Mouse (Mus musculus) intestine, embryonic 15.5 days (tissue): ENCODE results near the gene Prdm4. TPM values are rescaled to one million over a fixed set of nuclear protein-coding genes. Genes with fewer than 3 reads are reported as not detected.

Experiments
- ATAC-seq: fragments of 200-750 bp; cut with Nextera tagmentation; 2 replicates; pipeline ENCODE4 v1.8.0; 2017; ENCODE audit warnings: moderate TSS enrichment, moderate library complexity
- H3K27ac ChIP-seq: fragments of 300-500 bp; sonication (generic); 2 replicates; pipeline ENCODE4 v1.5.1; 2015; ENCODE audit warnings: mild to moderate bottlenecking, inconsistent platforms
- H3K27me3 ChIP-seq: fragments of 300-500 bp; sonication (generic); replicated peaks from 2 replicates; pipeline ENCODE4 v1.6.1; 2015; ENCODE audit warnings: inconsistent platforms
- H3K36me3 ChIP-seq: fragments of 300-500 bp; sonication (generic); 2 replicates; pipeline ENCODE4 v1.6.1; 2015; ENCODE audit warnings: inconsistent platforms
- H3K4me1 ChIP-seq: fragments of 300-500 bp; sonication (generic); replicated peaks from 2 replicates; pipeline ENCODE4 v1.6.1; 2015; ENCODE audit warnings: inconsistent platforms
- H3K4me2 ChIP-seq: fragments of 300-500 bp; sonication (generic); replicated peaks from 2 replicates; pipeline ENCODE4 v1.6.1; 2015; ENCODE audit warnings: mild to moderate bottlenecking, inconsistent platforms
- H3K4me3 ChIP-seq: fragments of 300-500 bp; sonication (generic); replicated peaks from 2 replicates; pipeline ENCODE4 v1.5.1; 2015; ENCODE audit warnings: inconsistent platforms
- H3K9ac ChIP-seq: fragments of 300-500 bp; sonication (generic); 2 replicates; pipeline ENCODE4 v1.6.1; 2015; ENCODE audit warnings: inconsistent platforms
- H3K9me3 ChIP-seq: fragments of 300-500 bp; sonication (generic); 2 replicates; pipeline ENCODE4 v1.6.1; 2016; ENCODE audit warnings: inconsistent platforms
- WGBS: fragments of 180-500 bp; shearing (Covaris S2); methylation state at CpG from one replicate; pipeline ENCODE4 v1.1.7; 2015; 5-methylcytosine and 5-hydroxymethylcytosine counted together
- polyA plus RNA-seq: library from polyadenylated mRNA; unstranded; fragments of >200 nt; fragmentation: Nextera tagmentation; extraction: Ambion mirVana; gene quantifications from 2 replicates; pipeline ENCODE4 v1.2.1, GENCODE M21; 2015

The Prdm4 gene
- polyA plus RNA-seq, 1 experiment from 2014 or later, result 16.2 TPM

DNA sequence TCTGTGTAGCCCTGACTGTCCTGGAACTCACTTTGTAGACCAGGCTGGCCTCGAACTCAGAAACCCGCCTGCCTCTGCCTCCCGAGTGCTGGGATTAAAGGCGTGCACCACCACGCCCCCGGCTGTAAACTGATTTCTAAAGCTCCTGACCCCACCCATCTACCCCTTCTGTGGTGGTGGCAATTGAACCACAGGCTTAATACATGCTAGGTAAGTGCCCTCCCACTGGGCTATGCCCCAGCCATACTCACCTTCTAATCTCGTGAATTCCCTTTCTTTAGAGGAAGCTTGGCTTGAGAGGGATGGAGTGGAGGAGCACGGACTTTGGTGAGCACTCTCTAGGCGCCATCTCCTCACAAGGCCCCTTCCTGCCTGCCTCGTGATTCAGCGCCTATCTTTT lies 13.0 kb upstream of the Prdm4 start:
- 89% methylated on average over 11 of the region's 11 CpGs for WGBS

GRCm38 (mm10) chr10:85929208-85929591 lies 12.3 kb upstream of the Prdm4 start:
- Histone ChIP-seq H3K4me3 (no peak overlapping the region), H3K27me3 (peaks cover 13% of the 10 kb centered on the region), H3K4me2 (peak overlapping the region; percentile 95), H3K4me1 (peaks cover 11% of the 10 kb centered on the region; the same call in 1 of the 2 replicates), H3K36me3 (no peaks in the 10 kb centered on the region), H3K27ac (no peak overlapping the region), H3K9me3 (no peaks in the 10 kb centered on the region), H3K9ac (no peak overlapping the region)
- 44% methylated on average over 11 of the region's 11 CpGs for WGBS
- ATAC-seq, result no peak

More for the DNA sequence above, 13.0 kb upstream of the Prdm4 start:
- ATAC-seq, result no peak
- Histone ChIP-seq H3K4me2 (no peak overlapping the region), H3K36me3 (no peaks in the 10 kb centered on the region), H3K9me3 (no peaks in the 10 kb centered on the region), H3K4me3 (no peak overlapping the region), H3K9ac (no peak overlapping the region), H3K4me1 (peaks cover 11% of the 10 kb centered on the region; the same call in 1 of the 2 replicates), H3K27me3 (peaks cover 13% of the 10 kb centered on the region), H3K27ac (no peak overlapping the region)

GRCm38 (mm10) chr10:85928499-85929207 lies 11.7 kb upstream of the Prdm4 start:
- WGBS, result 1% methylated on average over 63 of the region's 63 CpGs
- H3K9ac ChIP-seq, result peak overlapping the region; percentile 34

DNA sequence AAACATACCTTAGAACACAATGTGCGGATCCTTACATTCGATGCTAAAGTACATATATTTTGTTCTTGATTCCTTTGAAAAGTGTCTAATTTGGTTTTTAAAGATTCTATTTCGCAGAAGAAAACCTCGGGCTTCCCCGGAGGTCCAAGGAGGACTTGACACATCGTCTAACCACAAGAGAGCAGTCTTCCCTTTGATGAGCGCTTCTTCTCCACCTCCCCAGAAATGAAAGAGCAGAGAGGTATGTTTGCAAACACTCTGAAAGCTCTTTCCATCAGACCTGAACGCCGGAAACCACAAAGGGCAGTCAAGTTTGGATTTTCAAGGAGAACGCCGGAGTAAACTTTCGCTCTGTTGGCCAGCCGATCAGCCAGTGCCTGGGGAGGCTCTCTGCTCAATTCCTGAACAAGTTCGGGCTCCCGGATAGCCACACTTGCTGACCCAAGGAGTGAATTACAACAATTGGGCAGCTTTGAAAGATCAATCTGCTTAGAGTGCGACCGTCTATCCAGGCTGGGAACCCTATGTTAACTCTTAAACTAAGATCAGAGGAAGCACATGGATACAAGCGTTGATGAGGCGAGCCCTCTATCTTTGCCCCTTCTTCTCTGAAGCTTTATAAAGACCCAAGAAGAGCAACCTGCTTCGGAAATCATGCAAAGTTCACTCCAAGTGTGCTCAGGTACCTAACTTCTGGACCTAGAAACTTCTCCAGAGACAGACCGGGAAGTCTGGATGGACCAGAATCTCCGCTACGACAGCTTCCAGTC lies 10.9 kb upstream of the Prdm4 start, which contains the start of gene Ascl4:
Gene Ascl4 (plus strand): TSS at position 6 of the 770 bp plus-strand sequence.
- H3K9ac ChIP-seq, result peak within 1 kb of the TSS; percentile 34
- peak; percentile 9; the same call in 1 of the 2 replicates for ATAC-seq
- H3K27ac ChIP-seq, result no peak within 1 kb of the TSS

More at GRCm38 (mm10) chr10:85928499-85929207, 11.7 kb upstream of the Prdm4 start:
- no peaks in the 10 kb centered on the region for H3K9me3 ChIP-seq
- peaks cover 11% of the 10 kb centered on the region; the same call in 1 of the 2 replicates for H3K4me1 ChIP-seq
- ATAC-seq, result peak; percentile 92
- peak overlapping the region; percentile 54 for H3K4me3 ChIP-seq
- no peaks in the 10 kb centered on the region for H3K36me3 ChIP-seq
- H3K27me3 ChIP-seq, result peaks cover 13% of the 10 kb centered on the region
- no peak overlapping the region for H3K27ac ChIP-seq
- peak overlapping the region; percentile 95 for H3K4me2 ChIP-seq

DNA sequence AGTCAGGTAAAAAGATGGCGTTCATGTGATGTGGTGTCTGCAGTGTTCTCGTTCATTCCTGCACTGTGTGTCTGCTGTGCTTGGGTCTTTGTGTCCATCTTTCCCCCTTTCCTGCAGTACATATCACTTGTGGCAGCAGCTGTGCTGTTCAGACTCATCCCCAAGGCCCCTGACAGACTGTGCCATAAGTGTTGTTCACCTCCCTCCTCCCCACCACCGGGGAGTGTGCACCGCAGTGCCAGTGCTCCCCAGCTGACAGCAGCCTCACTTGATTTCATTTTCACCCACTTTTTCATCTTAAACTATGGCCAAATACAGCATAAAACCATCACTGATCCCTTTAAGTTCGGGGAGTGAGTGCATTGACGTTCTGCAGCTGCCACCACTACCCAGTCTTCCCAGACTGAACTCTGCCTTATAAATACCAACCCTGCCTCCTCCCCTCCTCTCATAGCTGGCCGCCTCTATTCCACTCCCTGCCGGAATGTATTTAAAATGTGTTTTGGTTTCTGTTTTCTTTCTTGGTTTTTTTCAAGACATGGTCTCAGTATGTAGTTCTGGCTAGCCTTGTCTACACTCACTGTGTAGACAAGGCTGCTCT lies 37.0 kb downstream of the Prdm4 start:
- WGBS, result 82% methylated on average over 8 of the region's 8 CpGs
- peaks cover 38% of the 10 kb centered on the region for H3K36me3 ChIP-seq

More for the DNA sequence above, 10.9 kb upstream of the Prdm4 start, which contains the start of gene Ascl4:
- Histone ChIP-seq H3K4me2 (peak within 1 kb of the TSS; percentile 95), H3K9me3 (no peaks in the 10 kb centered on the region), H3K4me3 (peak within 1 kb of the TSS; percentile 54), H3K4me1 (peaks cover 11% of the 10 kb centered on the region; the same call in 1 of the 2 replicates), H3K27me3 (peaks cover 13% of the 10 kb centered on the region), H3K36me3 (no peaks in the 10 kb centered on the region)
- WGBS, result 2% methylated on average over 23 of the region's 23 CpGs

GRCm38 (mm10) chr10:85875812-85876211 lies 41.1 kb downstream of the Prdm4 start:
- Histone ChIP-seq H3K27me3 (no peaks in the 10 kb centered on the region), H3K27ac (no peak overlapping the region), H3K9ac (no peak overlapping the region), H3K4me2 (no peak overlapping the region), H3K4me3 (no peak overlapping the region), H3K4me1 (peaks cover 6% of the 10 kb centered on the region; the same call in 1 of the 2 replicates), H3K9me3 (no peaks in the 10 kb centered on the region), H3K36me3 (peaks cover 33% of the 10 kb centered on the region)
- no peak for ATAC-seq
- WGBS, result 83% methylated on average over 5 of the region's 5 CpGs

More for the DNA sequence above, 37.0 kb downstream of the Prdm4 start:
- ATAC-seq, result no peak
- no peaks in the 10 kb centered on the region for H3K9me3 ChIP-seq
- no peak overlapping the region for H3K4me3 ChIP-seq
- H3K9ac ChIP-seq, result no peak overlapping the region
- H3K27ac ChIP-seq, result no peak overlapping the region
- no peaks in the 10 kb centered on the region for H3K27me3 ChIP-seq
- no peak overlapping the region for H3K4me2 ChIP-seq
- H3K4me1 ChIP-seq, result no peaks in the 10 kb centered on the region

- no peak for ATAC-seq
Measured at GRCm38 (mm10) chr10:85873861-85874544, 42.9 kb downstream of the Prdm4 start.

DNA sequence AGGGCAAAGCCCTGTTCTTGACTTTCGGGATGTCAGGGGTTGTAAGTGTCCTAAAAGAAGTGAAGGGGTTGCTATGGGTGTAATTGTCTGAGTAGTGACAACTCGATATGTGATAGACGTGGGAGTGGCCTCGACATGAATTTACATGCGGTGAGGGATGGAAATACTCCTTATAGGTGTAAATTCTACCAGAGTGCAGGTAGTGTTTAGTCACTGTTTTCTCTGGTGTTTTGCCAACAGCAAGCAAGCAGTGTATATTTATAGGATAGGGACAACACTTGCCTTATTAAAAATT lies 44.5 kb downstream of the Prdm4 start:
- Histone ChIP-seq H3K27ac (no peak overlapping the region), H3K9me3 (no peaks in the 10 kb centered on the region), H3K4me2 (peak overlapping the region; percentile 67), H3K27me3 (no peaks in the 10 kb centered on the region), H3K36me3 (peaks cover 14% of the 10 kb centered on the region; the same call in 1 of the 2 replicates), H3K4me3 (peak overlapping the region; percentile 85), H3K4me1 (peaks cover 6% of the 10 kb centered on the region; the same call in 1 of the 2 replicates), H3K9ac (peak overlapping the region; percentile 77)
- ATAC-seq, result peak; percentile 30
- 2% methylated on average over 5 of the region's 5 CpGs for WGBS

More at GRCm38 (mm10) chr10:85873861-85874544, 42.9 kb downstream of the Prdm4 start:
- H3K27me3 ChIP-seq, result no peaks in the 10 kb centered on the region
- H3K36me3 ChIP-seq, result peaks cover 22% of the 10 kb centered on the region
- H3K9ac ChIP-seq, result no peak overlapping the region
- H3K27ac ChIP-seq, result no peak overlapping the region
- no peak overlapping the region for H3K4me2 ChIP-seq
- no peak overlapping the region for H3K4me3 ChIP-seq
- H3K4me1 ChIP-seq, result peaks cover 6% of the 10 kb centered on the region; the same call in 1 of the 2 replicates
- no peaks in the 10 kb centered on the region for H3K9me3 ChIP-seq
- whole genome bisulfite sequencing, result 89% methylated on average over 13 of the region's 13 CpGs

DNA sequence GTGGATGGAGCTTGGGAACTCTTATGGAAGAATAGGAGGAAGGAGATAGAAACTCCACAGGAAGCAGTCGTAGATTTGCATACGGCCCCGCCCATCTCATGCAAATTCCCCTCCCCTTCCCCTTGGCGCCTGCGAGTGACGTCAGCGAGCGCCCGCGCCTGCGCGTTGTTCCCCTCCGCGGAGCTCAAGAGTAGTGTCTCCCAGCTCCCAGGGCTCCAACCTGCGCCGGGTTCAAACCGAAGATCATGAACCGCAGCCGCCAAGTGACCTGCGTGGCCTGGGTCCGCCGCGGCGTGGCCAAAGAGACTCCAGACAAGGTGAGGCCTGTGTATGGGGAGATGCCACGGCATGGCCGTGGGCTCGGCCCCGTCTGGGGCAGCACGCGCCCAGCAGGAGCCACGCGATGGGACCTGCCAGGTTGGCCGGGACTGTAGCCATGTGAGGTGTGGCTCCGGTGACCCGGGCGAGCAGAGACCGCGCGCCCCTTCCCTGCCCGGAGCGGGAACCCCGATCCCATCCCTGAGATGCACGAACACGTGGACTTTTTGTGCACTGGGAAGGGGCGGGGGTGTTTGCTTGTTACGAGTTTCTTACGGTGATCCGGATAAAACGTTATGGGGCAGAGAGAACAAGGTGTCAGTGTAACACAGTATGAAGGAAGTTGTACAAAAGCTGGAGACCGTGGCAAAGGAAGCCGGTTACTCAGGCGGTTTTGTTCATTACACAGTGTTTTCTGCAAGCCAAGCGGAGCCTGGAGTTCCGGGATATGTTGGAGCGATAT lies 45.1 kb downstream of the Prdm4 start:
- H3K4me1 ChIP-seq, result peaks cover 6% of the 10 kb centered on the region; the same call in 1 of the 2 replicates
- ATAC-seq, result peak; percentile 99
- no peaks in the 10 kb centered on the region for H3K27me3 ChIP-seq
- peak overlapping the region; percentile 85 for H3K4me3 ChIP-seq
- WGBS, result under 1% methylated on average over 49 of the region's 55 CpGs
- H3K9ac ChIP-seq, result peak overlapping the region; percentile 77
- peak overlapping the region; percentile 64 for H3K27ac ChIP-seq
- no peaks in the 10 kb centered on the region for H3K9me3 ChIP-seq
- H3K36me3 ChIP-seq, result peaks cover 14% of the 10 kb centered on the region; the same call in 1 of the 2 replicates
- H3K4me2 ChIP-seq, result peak overlapping the region; percentile 67

- no peak for ATAC-seq
- Histone ChIP-seq H3K9ac (no peak overlapping the region), H3K4me2 (no peak overlapping the region), H3K27me3 (no peaks in the 10 kb centered on the region), H3K9me3 (no peaks in the 10 kb centered on the region), H3K36me3 (no peaks in the 10 kb centered on the region), H3K27ac (no peak overlapping the region), H3K4me1 (no peaks in the 10 kb centered on the region), H3K4me3 (no peak overlapping the region)
- 73% methylated on average over 4 of the region's 4 CpGs for WGBS
Measured at GRCm38 (mm10) chr10:85846105-85846862, 70.7 kb downstream of the Prdm4 start.
